Mouse (Mus musculus): ENCODE measurements at regions not wholly inside any gene's neighbourhood (a gene's known extent, or its start where the extent isn't known, plus 50 kb on each side); places are given as distances from the start of the nearest gene placed in this dataset.
"Not testable (repeated sequence)": the region's sequence is repeated elsewhere in the genome, so short reads cannot be mapped to it uniquely, and the experiment has no call there.

GRCm38 (mm10) chr12:20415397-20415796 lies 461.1 kb downstream of the Gm21863 start:
- not testable (repeated sequence) for H3K9me3 ChIP-seq (replicated peaks); H3K36me3 ChIP-seq; H3K27ac ChIP-seq (ENCODE audit: poor library complexity, severe bottlenecking); ATAC-seq (ENCODE audit: insufficient number of reproducible peaks, low FRiP score); H3K9ac ChIP-seq; H3K27me3 ChIP-seq (replicated peaks); H3K4me1 ChIP-seq (replicated peaks)
- Histone ChIP-seq H3K4me2 (peak overlapping the region; percentile 57), H3K4me3 (peak overlapping the region; percentile 36)
- WGBS = 3% methylated on average over 36 of the region's 42 CpGs

- not testable (repeated sequence) for H3K9me3 ChIP-seq (replicated peaks); H3K4me3 ChIP-seq; H3K27ac ChIP-seq (ENCODE audit: poor library complexity, severe bottlenecking); H3K36me3 ChIP-seq; H3K4me2 ChIP-seq; H3K4me1 ChIP-seq (replicated peaks); H3K9ac ChIP-seq; H3K27me3 ChIP-seq (replicated peaks); ATAC-seq (ENCODE audit: insufficient number of reproducible peaks, low FRiP score)
- WGBS = 80% methylated on average over 3 of the region's 4 CpGs
Observed at GRCm38 (mm10) chr12:20426359-20426758, 472.1 kb downstream of the Gm21863 start.

DNA sequence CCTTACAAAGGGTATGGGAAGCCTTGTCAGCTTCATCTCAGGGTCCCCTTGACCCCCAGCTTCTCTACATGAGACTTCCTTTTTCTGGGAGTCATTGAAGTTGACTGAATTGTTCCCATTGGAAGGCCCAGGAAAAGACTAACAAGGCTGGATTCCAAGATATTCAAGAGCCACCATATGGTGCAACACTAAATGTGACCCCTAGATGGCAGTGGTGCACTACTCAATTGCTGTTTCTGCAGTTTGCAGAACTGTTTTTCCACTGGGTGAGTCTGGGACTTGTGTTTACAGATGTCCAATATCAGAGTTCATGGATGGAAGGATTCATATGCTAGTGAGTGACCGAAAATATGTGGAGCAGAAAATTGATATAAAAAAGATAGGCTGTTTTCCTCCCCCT lies 510.3 kb downstream of the Gm21863 start:
- not testable (repeated sequence) for H3K4me2 ChIP-seq; H3K27me3 ChIP-seq (replicated peaks); H3K9ac ChIP-seq; H3K36me3 ChIP-seq; ATAC-seq (ENCODE audit: insufficient number of reproducible peaks, low FRiP score); H3K27ac ChIP-seq (ENCODE audit: poor library complexity, severe bottlenecking); H3K4me3 ChIP-seq; H3K4me1 ChIP-seq (replicated peaks)
- WGBS = 57% methylated on average over 1 of the region's 1 CpGs
- peaks cover 16% of the 10 kb centered on the region for H3K9me3 ChIP-seq (replicated peaks)

Measured in heart, embryonic 12.5 days (tissue).